Mouse (Mus musculus): ENCODE results near the gene Aspa.

The Aspa gene

DNA sequence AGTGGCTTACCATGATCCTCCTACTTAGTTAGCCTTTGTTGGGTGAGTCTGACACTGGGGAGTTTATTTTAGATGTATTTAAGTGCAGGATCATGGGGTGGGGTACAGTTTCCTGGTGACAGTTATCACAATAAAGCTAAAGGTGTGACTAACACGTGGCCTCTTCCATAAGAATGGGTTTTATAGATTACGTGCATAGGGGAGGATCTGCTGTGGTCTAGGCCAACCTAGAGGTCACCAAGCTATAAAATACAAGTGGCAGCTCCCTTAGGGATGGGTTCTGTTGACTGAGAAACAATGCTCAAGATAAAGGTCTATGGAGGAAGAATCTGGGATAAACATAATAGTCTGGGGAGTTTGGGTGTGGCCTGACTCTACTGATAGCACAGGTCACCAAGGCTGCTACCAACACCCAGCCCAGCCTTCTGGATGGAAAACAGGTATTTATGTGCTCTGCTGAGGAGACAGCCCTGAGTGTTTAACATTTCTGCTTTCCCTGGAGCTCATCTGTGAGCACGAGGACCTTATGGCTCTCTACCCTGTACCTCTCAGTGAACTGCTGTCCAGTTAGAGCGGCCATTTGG lies 71.9 kb downstream of the Aspa start:
- DNase-seq (ENCODE audit: low read depth, low spot score), result no peak

All from brain, adult 2 months (tissue).